Mouse (Mus musculus): ENCODE measurements around the gene Ccdc6. TPM values are rescaled to one million over a fixed set of nuclear protein-coding genes. Genes with fewer than 3 reads are reported as not detected.
"Not testable (repeated sequence)": the region's sequence is repeated elsewhere in the genome, so short reads cannot be mapped to it uniquely, and the experiment has no call there.

Gene Ccdc6
- total RNA-seq, 1 experiment from 2014 or later = 61.2 TPM

- DNase-seq = no peak
Measured at GRCm38 (mm10) chr10:70211281-70211680, 114.4 kb downstream of the Ccdc6 start.

- DNase-seq = no peak
Measured at GRCm38 (mm10) chr10:70220971-70221370, 124.0 kb downstream of the Ccdc6 start.

GRCm38 (mm10) chr10:70222231-70222630 is 125.3 kb downstream of the Ccdc6 start:
- DNase-seq = not testable (repeated sequence)

- DNase-seq = peak; percentile 81
Measured at GRCm38 (mm10) chr10:70224571-70224970, 127.7 kb downstream of the Ccdc6 start.

DNA sequence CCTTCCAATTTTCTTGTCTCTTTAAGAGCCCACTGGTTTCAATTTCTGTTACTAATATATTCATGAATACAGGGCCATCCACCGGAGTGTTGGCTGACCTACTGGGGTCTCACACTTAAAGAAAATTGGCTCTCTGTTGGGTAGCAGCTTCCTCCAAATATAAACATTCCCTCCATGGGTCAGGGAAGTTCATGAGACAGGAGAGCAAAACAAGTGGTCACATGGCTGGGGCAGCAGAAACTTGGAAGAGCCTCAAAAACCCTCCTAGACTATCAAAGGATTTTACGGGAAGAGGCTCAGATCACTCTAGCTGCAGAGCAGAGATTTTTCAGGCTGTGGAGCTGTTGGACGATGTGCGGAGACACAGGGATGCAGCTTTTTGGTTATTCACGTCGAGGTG is 128.8 kb downstream of the Ccdc6 start:
- DNase-seq = no peak

DNA sequence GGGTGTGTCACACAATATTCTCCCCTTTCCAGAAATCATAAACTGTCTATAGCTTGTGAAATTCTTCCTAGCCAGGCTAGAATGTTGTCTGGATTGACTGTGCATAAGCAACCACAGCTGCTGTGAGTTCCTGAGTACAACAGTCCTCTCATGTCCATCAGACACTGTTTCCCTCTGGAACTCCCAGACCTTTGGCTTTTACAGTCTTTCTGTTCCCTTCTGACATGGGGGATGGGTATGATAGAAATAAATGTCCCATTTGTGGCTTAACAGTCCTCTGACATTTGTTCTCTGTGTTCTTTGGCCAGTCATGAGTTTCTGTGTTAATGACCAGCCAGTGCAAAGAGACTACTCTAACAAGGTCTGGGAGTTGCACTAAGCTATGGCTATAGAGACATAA is 129.7 kb downstream of the Ccdc6 start:
- no peak for DNase-seq

DNA sequence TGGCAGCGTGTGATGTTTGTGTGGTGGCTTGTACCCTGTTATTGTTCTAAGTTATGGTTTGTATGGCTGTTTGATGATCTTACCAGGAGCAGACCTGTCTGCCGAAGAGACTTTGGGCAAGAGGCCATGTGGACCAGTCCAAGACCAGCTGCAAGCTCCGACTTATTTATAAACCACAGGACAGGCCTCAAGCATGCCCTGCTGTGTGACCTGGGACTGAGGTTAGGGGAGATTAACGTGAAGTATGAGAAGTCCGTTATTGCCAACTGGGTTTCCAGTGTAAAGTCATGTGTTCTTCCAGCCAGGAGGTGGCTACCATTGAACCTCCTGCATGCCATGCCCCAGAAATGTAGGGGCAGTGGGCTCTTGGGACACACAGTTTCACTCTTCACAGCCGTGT is 133.4 kb downstream of the Ccdc6 start:
- no peak for DNase-seq

DNA sequence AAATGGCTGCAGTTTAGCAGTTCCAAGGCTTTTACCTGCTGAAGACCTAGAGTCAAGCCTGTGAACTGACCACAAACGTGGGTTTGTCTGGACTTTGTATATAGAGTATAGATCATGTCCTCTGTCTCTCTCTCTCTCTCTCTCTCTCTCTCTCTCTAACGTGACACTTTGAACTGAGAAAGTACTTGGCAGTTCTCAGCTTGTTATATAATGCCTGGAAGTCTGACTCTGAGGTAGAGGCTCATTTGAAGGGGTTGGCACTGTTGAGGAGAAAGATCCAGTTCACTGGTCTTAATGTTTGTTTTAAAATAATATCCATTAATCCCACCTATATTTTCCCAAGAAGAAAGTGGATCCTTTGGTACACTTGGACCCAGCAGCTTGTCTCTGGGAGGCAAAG is 141.0 kb downstream of the Ccdc6 start:
- no peak for DNase-seq

Other genes with a start within 250 kb of the Ccdc6 start
- gene Mrln, start 107.5 kb downstream of the Ccdc6 start, total RNA-seq (2021) = not detected in 2 replicates
- 2.3 and 4.4 TPM in 2 replicates for gene Slc16a9, start 148.0 kb downstream of the Ccdc6 start, total RNA-seq (2021)